Mouse (Mus musculus): ENCODE results near the gene Comp. TPM values are rescaled to one million over a fixed set of nuclear protein-coding genes. Genes with fewer than 3 reads are reported as not detected.
A peak's percentile ranks its signal among the peaks of the same experiment; 100 is the strongest.

Gene Comp
- total RNA-seq, 2 experiments from 2014 or later, result 0.32 to 0.91 TPM

DNA sequence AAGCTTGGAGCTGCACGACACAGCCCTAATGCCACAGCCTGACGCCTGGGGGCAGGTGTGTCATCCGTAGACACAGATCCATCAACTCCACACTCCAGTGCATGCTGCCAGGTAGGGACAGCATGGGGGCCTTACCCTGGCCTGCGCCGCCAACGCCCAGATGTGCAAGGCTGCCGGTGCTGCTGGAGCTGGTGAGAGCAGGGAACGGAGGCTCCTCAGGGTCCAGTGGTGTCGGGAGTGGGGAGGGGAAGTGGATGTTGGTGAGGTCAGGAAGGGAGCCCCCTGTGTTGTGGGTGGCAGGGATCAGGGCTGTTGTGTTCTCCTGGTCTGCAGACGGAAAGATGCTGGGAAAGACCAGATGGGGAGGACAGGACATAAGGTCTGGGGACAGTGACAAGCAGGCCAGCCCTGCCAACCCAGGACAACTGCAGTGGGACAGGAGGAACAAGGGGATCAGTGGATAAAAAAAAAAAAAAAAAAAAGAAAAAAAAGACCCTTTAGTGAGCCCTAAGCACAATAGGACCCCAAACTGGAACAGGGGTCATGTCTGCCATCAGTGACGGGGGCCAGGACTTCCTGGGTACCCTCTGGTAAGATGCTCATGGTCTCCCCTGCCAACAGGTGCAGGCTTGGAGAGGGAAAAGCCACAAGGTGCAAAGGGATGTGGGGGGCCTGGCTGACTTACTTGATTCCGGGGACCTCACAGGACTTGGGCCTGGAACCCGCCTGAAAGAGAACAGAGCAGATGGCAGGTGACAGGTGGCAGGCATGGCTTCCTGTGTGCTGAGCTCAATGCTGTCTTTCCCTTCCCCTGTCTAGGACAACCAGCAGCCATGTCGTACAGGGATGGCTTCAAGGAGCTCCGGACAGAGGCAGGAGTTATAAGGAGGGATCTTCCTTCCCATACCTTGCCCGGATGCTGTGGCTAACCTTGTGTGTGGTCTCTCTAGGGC lies 24.5 kb downstream of the Comp start:
- DNase-seq, result no peak

DNA sequence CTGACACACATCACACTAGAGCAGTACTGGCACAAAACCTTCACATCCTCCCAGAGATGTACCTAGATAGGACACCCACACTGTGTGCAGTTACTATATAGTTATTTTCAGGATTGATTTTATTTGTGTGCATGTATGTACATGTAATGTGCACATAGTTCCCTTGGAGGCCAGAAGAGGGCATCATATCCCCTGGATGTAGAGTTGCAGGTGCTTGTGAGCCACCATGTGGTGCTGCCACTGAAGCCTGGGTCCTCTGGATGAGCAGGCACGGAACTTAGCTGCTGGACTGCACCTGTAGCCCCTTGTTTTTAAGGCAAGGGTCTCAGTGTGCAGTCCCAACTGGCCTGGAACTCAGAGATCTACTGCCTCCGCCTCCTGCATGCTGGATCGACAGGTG lies 30.9 kb downstream of the Comp start:
- no peak for DNase-seq

DNA sequence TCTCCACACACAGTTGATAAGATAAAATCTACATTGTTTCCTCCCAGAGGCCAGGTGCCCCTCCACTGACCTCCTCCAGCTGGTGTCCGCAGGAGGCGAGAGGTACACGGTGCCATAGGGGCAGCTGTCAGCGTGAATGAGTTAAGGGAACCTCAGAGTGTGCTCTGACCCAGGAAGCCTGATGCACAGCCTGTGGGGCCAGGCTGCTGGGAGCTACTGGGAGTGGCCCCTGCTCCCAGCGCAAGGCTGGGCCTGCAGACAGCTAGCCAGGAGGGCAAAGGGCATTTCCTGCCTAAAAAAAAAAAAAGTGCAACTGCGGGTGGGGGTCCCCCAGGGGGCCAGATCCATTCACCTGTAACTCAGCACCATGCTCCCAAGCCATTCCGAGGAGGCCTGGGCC lies 31.8 kb downstream of the Comp start:
- no peak for DNase-seq

DNA sequence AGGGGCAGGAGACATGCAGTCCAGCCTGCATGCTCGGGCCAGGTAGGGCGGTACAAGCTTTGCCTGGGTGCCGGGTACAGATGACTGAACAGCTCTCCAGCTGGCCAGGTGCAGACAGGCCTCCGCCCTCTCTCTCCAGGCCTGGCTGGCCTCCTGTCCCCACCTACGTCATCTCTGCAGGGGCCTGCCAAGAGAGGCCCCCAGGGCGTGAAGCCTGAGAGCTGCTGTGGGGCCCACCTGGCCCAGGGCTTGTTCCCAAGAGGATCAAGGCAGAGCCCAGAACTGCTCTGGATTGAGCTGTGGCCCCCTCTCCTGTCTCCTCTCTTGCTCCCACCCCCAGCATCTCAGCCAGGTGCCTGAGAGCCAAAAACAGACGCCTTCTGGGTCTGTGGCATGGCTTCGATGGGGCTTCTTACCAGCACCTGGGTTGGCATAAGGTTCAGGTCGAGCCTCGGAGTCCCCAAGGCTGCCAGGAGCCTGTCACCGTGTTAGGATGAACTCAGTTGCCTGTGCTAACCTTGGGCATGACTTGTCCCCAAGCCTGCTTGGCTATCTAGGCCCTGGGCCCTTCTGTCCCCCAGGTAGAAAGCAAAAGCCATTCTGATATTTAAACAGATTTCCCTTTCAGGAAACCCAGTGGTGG lies 33.2 kb downstream of the Comp start:
- no peak for DNase-seq

DNA sequence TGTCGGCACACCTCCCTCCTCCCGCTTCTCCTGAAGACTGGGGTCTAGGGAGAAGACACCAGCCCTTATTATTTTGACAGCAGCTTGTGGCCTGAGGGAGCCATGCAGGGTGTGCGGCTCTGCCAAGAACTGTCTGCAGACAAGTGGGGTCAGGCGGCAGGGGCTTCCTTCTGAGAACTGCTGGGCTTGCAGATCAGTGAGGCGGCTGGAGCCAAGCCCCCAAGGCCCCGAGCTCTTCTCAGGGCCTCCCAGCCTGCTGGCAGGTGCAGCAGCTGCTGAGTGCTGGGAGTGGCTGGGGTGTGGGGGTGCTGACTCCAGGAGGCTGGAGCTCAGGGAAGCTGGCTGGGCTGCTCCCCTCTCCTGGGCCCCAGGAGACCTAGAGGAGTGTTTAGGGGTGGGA lies 34.9 kb downstream of the Comp start:
- DNase-seq, result no peak

DNA sequence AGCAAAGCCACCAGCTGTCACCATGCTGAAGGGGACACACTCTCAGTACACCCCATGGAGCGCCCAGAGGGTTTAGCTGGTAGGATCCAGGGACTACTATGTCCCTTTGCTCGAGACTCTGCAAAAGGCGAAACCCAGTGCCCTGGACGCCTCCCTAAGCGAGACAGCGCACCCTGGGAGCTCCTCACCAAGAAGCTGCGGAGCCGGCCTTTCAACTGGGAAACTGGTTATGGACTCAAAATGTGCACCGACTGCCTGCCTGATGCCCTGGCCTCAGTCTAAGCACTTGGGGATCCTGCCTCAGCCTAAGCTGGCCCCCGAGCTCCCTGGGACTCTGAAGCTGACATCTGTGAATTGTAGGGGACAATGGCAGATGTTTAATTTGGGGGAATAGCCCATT lies 35.7 kb downstream of the Comp start:
- DNase-seq, result no peak

DNA sequence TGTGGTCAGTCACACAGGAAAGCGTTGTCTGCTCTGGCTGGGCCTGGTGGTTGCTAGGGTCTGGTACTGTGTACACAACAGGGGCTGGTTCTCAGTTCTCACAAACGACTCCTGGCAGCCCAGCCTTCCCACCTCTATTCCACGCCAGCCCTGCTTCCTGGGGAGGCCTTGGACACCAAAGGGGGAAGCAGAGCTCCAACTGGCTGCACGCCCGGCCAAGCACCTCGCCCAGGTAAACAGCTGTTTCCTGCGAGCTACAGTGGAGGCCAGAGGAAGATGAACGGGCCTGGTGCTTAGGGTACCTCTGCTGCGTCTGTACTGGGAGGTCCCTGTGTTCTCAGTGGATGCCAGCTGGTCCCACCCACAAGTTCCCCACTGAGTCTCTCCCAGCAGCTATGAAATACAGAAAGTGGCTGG lies 36.1 kb downstream of the Comp start:
- DNase-seq, result peak; percentile 71 to 74

DNA sequence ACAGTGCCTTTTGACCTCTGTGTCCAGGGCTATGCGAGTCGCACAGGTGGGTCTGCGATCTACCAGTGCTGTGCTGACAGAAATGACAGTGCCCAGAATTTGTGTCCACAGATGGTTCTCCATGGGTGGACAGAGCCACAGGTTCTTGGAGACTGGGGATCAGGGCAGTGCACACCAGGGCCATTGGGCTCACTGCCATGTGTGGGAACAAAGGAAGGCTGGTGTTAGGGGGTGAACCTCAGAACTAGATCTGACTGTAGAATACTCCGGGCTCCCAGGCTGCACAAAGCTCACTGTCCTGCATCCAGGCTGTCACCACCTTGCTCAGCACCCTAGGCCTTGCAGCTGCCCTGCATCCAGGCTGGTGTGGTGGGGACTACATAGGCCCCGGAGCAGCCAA lies 36.9 kb downstream of the Comp start:
- no peak for DNase-seq

DNA sequence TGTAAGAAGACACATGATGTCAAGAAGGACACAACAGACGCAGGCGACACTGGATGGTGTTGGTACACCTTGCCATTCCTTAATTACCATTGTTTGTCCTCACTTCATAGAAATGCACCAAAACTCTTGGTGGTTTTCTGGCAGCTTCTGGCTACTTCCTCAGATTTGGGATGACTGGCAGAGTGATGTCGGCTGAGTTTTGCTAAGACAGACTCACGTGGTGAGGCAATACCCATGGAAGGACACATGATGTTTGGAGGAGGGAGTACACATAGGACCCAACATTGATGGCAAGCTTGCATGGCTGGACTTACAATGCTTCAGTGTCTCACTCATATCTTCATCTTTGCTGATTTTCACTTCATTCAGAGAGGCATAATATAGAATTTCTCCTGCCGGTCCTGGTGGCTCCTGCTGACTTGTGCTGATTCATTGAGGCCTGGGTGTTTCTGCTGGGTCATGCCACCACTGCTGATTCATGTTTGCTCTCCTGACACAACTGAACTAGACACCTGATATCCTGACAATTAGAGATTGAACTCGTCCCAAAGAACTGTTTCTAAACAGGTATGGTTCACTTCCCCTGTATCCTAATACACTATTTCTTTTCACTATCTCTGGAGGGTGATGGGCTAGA lies 41.1 kb downstream of the Comp start:
- no peak for DNase-seq

DNA sequence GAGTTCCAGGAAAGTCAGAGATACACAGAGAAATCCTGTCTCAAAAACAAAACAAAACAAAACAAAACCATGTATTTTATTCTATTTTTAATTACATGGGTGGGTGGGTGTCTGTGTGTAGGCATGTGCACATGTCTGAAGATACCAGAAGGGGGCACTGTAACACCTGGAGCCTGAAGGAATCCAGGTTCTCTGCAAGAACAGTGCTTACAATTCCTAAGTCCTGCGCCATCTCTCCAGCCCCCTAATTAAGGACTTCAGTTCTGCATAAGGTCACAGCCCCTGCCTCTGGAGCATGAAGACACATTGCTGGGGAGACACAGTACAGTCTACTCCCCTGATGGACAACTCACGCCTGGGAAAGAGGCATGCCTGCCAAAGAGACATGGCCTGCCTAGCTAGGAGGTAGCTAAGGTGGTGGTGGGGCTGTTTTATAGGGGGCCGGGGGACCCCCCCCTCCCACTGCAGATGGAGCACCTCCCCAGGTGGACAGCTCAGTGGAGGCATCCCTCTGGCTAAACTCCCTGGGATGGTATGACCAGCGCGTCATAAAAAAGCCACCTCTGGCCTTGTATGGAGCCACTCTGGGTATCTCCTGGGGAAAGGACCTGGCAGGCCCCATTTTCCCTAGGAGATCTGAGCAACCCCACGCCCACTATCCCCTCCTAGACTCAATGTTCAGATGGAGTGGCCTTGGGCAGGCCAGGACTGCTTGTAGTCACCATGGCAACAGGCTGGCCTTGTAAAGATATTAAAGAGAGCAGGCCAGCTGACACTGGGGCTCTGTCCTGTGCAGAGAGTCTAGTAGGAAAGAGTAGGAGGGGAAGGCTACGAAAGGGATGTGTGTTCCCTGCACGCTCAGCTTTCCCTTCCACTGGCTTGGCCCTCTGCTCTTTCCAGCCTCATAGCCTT lies 42.4 kb downstream of the Comp start:
- no peak for DNase-seq

DNA sequence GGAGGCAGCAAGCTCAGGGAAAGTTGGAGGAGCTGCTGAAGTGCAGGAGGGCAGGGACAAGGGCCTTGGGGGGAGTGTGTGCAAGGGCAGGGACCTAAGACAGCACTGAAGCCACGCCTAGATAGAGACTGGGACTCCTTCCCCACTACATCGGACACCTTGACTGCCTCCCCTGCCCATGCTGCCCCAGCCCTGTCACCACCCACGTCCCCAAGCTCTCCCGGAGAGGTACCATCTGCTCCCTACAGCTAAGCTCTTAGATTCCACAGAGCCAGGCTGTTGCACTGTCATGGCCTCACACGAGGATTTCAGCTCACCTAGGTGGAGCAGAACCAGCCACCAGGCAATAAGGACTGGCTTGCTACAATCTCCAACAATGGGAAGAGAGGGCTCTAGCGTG lies 43.6 kb downstream of the Comp start:
- DNase-seq, result peak; percentile 58 to 62

DNA sequence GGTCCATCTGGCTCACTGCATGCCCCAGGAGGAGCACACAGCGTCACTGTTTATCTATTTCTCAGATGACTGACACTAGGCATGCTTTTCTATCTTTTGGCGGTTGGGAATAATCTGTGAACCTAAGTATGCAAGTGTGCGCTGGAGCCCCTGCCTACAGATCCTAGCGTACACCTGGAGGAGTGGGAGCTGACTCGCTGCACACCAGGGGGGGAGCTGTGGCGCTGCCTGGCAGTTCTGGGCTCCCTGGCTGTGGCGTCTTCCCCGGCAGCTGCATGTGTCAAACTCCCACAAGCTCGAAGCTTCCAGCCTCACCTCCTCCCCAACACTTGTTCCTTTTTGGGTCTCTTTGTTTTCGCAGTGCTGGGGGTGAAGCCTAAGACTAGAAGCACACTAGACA lies 44.6 kb downstream of the Comp start:
- DNase-seq, result peak; percentile 66 to 68

DNA sequence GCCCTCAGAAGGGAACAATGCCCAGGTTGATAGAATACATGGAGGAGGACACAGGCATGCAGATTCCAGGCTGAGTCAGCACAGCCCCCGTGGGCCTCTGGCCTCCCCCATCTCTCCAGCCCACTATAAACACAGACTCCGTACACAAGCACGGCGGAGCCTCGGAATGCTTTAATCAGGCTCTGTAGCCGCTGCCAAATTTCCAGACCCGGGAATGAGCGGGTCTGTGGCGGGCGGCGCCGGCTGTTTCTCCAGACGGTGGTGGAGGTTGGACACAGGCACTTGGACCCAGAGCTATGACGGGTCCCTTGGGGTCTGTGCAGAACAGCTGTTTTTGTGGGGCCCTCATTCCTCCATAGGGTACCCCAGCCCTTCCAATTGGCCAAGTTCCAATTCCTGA lies 45.6 kb downstream of the Comp start:
- peak; percentile 63 to 64 for DNase-seq

DNA sequence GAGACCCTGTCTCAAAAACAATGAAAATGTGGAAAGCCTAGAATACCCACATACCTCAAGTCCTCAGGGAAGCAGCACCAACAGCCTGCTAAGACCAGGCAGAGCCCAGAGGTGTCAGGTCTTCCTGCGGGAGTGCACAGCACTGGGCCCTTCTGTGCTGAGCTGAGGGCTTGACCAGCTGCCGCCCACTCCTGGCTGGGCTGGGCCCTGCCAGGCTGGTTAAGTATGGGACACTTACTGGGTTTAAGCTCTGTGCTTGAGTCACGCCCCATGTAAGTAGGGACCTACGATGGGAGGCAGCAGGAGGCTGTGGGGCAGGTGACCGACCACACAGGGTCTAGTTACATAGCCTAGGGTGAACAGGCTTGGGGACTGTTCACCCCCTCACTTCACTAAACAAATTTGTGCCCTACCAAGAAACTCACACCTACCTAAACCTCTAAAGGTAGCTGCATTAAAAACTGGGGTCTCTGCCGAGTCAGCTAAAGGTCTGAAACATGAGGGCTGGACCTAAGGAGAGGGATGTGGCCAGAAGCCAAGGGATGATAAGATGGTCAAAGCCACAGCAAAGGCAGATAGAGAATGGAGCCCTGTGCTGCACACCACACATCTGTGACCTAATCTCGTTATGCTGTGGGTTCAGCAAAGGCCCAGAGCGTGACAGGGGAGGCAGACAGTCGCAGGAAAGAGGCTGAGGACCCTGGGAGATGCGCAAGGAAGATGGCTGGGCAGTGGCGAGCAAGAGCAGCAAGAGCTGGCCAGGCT lies 46.7 kb downstream of the Comp start:
- no peak for DNase-seq

DNA sequence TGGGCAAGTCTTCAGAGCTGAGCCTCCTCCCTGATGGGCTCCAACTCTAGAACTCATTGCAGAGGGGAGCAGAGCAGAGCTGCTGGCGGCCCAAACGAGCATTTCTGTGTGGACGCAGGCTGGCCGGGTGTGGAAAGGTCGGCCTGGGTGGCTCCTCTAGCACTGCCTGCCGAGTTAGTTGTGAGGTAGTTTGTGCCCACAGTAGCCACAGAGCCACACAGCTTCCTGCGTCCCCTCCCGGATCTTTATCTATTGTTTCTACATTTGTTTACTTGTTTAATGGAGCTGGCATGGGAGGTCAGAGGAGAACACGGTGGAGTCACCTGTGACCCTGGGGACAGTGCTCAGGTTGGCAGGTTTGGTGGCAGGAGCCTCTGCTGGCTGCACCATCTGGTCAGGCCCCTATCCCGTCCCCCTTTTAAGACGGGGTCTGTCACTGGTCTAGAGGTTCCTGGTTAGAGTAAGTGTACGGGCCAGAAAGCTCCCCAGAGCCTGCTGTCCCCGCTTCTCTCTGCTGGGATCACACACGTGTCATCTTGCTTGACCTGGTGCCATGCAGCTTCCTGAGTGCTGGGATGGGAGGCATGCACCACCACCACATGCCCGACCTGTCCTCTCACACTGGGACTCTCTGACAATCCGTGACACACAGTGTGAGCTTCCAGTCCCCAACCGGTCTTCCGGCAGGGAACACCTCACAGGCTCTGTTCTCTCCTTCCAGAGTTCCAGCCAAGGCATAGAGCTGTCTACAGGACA lies 48.2 kb downstream of the Comp start:
- DNase-seq, result no peak

DNA sequence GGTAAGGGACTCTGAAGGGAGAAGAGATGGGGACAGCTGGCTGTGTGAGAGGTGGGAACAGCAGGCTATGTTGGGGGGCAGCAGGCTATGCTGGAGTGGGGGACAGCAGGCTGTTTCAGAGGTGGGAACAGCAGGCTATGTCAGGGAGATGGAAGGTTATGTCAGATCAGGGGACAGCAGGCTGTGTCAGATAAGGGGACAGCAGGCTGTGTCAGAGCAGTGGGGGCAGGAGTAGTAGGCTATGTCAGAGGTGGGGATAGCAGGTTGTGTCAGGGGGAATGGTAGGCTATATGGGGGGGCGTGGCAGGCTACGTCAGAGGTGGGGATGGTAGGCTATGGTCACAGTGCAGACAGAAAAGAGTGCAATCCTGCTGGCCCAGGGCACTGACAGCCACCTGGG lies 49.4 kb downstream of the Comp start:
- DNase-seq, result no peak

DNA sequence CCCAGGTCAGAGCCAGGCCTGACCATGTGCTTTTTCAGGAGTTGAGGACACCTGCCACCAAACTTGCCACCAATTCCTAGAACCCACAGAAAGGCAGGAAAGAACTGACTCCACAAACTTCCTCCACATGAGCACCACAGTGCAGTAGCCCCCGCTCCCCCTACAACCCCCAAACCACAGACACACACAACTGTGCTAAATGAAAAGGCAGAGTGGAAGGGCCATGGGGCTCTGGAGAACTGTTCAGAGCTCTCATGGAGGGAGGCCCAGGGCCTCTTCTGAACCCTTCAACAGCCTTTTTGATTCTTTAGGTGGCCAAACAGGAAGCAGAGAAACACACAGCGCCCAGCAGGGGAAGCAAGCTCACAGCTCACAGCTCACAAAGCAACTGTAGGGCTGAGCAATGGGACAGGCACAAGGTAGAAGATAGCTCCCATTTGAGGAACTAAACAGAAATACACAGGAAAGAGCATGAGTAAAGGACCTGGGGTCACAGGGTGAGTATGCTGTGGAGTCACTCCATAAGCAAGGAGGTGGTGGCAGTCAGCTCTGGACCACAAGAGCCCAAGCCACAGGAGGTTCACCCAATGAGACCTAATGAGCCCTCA lies 53.0 kb downstream of the Comp start:
- DNase-seq, result no peak

DNA sequence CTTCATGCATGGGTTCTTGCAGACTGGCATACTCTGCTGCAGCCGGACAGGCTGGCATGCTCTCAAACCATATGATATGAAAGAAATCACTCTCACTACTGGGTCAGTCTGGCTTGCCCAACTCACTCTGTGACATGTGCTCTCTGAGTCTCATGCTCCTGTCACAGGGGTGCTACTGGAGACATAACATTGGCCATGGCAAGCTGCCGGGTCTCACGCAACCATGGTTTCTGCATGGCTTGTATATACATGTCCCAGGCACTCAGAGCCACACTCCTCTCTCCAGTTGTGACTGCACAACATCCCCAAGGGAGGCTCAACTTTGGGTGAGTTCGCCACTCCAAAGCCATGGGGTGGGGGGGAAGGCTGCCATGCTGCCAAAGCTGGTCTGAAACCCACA lies 57.9 kb downstream of the Comp start:
- DNase-seq, result no peak
